Mouse (Mus musculus) bone marrow macrophage, adult 2 months (primary cell): Measurements from ENCODE around the gene Polm.

Source experiments
- CTCF ChIP-seq: IDR thresholded peaks from 2 replicates; pipeline ENCODE4 v1.5.1; 2012; ENCODE audit warnings: low read depth, mild to moderate bottlenecking, low read length, moderate library complexity
- POLR2A ChIP-seq: IDR thresholded peaks from 2 replicates; pipeline ENCODE4 v1.6.1; 2012; ENCODE audit warnings: mild to moderate bottlenecking, low read depth, low read length, borderline replicate concordance

- TF ChIP-seq CTCF, result no peak
- TF ChIP-seq POLR2A, result no peak
These were observed 39.6 kb upstream of the Polm start for GRCm38 (mm10) chr11:5877421-5877820.
